Mouse (Mus musculus) neutrophil, adult 5-6 weeks (primary cell): ENCODE results near the gene Tcn2. TPM values are rescaled to one million over a fixed set of nuclear protein-coding genes. Genes with fewer than 3 reads are reported as not detected.
"Not testable (repeated sequence)": the region's sequence is repeated elsewhere in the genome, so short reads cannot be mapped to it uniquely, and the experiment has no call there.

Experiments used
- ATAC-seq: fragments of 151-379, 151-347 bp; 2 replicates; pipeline ENCODE4 v1.8.0; 2017; ENCODE audit warnings: mild to moderate bottlenecking, moderate TSS enrichment; ENCODE audit not compliant: insufficient number of reproducible peaks, poor library complexity, low FRiP score, severe bottlenecking; ENCODE audit errors: extremely low read depth
- total RNA-seq: library from RNA; stranded (forward); fragments of 200-1000 nt; gene quantifications from 2 replicates; pipeline ENCODE4 v1.2.3, GENCODE M21; 2017

Tcn2 gene
- total RNA-seq: 80.5 and 82.4 TPM in 2 replicates

GRCm38 (mm10) chr11:3931511-3932211 is at the start of gene Tcn2:
TSS of gene Tcn2 (minus strand) at chr11:3932159.
- peak; percentile 80 for ATAC-seq

- ATAC-seq: no peak
Measured at GRCm38 (mm10) chr11:3981536-3981935, 49.6 kb upstream of the Tcn2 start.

GRCm38 (mm10) chr11:3978421-3978820 is 46.5 kb upstream of the Tcn2 start:
- ATAC-seq: no peak

- ATAC-seq: no peak
Measured at GRCm38 (mm10) chr11:3976678-3977077, 44.7 kb upstream of the Tcn2 start, which contains the start of gene 4930556J24Rik. TSS of gene 4930556J24Rik (minus strand) at chr11:3976778.

GRCm38 (mm10) chr11:3974311-3974710 is 42.4 kb upstream of the Tcn2 start:
- no peak for ATAC-seq

- no peak for ATAC-seq
Measured at GRCm38 (mm10) chr11:3973081-3973480, 41.1 kb upstream of the Tcn2 start.

- no peak for ATAC-seq
Measured at GRCm38 (mm10) chr11:3970361-3970760, 38.4 kb upstream of the Tcn2 start.

- ATAC-seq: no peak
Measured at GRCm38 (mm10) chr11:3969837-3970236, 37.9 kb upstream of the Tcn2 start.

GRCm38 (mm10) chr11:3964416-3965172 is 32.6 kb upstream of the Tcn2 start:
- no peak for ATAC-seq

- peak; percentile 91 for ATAC-seq
Measured at GRCm38 (mm10) chr11:3963610-3964415, 31.9 kb upstream of the Tcn2 start, which contains the start of gene Pes1. TSS of gene Pes1 (plus strand) at chr11:3963975.

- ATAC-seq: no peak
Measured at GRCm38 (mm10) chr11:3963155-3963554, 31.2 kb upstream of the Tcn2 start.

- ATAC-seq: no peak
Measured at GRCm38 (mm10) chr11:3961761-3962160, 29.8 kb upstream of the Tcn2 start.

- no peak for ATAC-seq
Measured at GRCm38 (mm10) chr11:3960901-3961300, 28.9 kb upstream of the Tcn2 start.

- ATAC-seq: not testable (repeated sequence)
Measured at GRCm38 (mm10) chr11:3955371-3955770, 23.4 kb upstream of the Tcn2 start.

- ATAC-seq: not testable (repeated sequence)
Measured at GRCm38 (mm10) chr11:3954876-3955275, 22.9 kb upstream of the Tcn2 start.

GRCm38 (mm10) chr11:3946386-3946785 is 14.4 kb upstream of the Tcn2 start:
- ATAC-seq: no peak

- no peak for ATAC-seq
Measured at GRCm38 (mm10) chr11:3941371-3941770, 9.4 kb upstream of the Tcn2 start.

- no peak for ATAC-seq
Measured at GRCm38 (mm10) chr11:3937321-3937874, 5.4 kb upstream of the Tcn2 start.

- ATAC-seq: no peak
Measured at GRCm38 (mm10) chr11:3936318-3936717, 4.4 kb upstream of the Tcn2 start.
